Mouse (Mus musculus) liver (tissue): ENCODE results near the gene Naa30.
A peak's percentile ranks its signal among the peaks of the same experiment; 100 is the strongest.

Experiments used
- DNase-seq: peaks from one replicate; pipeline ENCODE4 v3.0.0-alpha.2; 2020; ENCODE audit warnings: mixed read lengths

Naa30 gene

GRCm38 (mm10) chr14:49226986-49227385 lies 55.0 kb downstream of the Naa30 start:
- DNase-seq = no peak

GRCm38 (mm10) chr14:49231845-49232244 lies 59.8 kb downstream of the Naa30 start:
- DNase-seq = no peak

- DNase-seq = peak; percentile 41
Measured at GRCm38 (mm10) chr14:49234788-49235515, 62.9 kb downstream of the Naa30 start.

- DNase-seq = peak; percentile 48
Measured at GRCm38 (mm10) chr14:49238206-49238605, 66.2 kb downstream of the Naa30 start.
